Mouse (Mus musculus) midbrain, embryonic 16.5 days (tissue): ENCODE data around the gene Fxyd1. TPM values are rescaled to one million over a fixed set of nuclear protein-coding genes. Genes with fewer than 3 reads are reported as not detected.

ENCODE experiments used
- ATAC-seq: fragments of 200-750 bp; cut with Nextera tagmentation; 2 replicates; pipeline ENCODE4 v1.8.0; 2017; ENCODE audit warnings: moderate TSS enrichment
- H3K27ac ChIP-seq: fragments of 300-500 bp; sonication (generic); 2 replicates; pipeline ENCODE4 v1.5.1; 2014; ENCODE audit warnings: mild to moderate bottlenecking, low read length, mixed read lengths
- H3K27me3 ChIP-seq: fragments of 300-500 bp; sonication (generic); 2 replicates; pipeline ENCODE4 v1.6.1; 2014; ENCODE audit warnings: low read depth, low read length, mixed read lengths; ENCODE audit not compliant: control insufficient read depth, insufficient read depth
- H3K36me3 ChIP-seq: fragments of 300-500 bp; sonication (generic); 2 replicates; pipeline ENCODE4 v1.6.1; 2014; ENCODE audit warnings: mild to moderate bottlenecking, low read length, moderate library complexity, mixed read lengths; ENCODE audit not compliant: control insufficient read depth, insufficient read depth
- H3K4me1 ChIP-seq: fragments of 300-500 bp; sonication (generic); 2 replicates; pipeline ENCODE4 v1.6.1; 2014; ENCODE audit warnings: mild to moderate bottlenecking, low read length, mixed read lengths; ENCODE audit not compliant: control insufficient read depth, insufficient read depth
- H3K4me2 ChIP-seq: fragments of 300-500 bp; sonication (generic); 2 replicates; pipeline ENCODE4 v1.6.1; 2014; ENCODE audit warnings: mild to moderate bottlenecking, low read length, mixed read lengths
- H3K4me3 ChIP-seq: fragments of 300-500 bp; sonication (generic); 2 replicates; pipeline ENCODE4 v1.5.1; 2014; ENCODE audit warnings: low read depth, mild to moderate bottlenecking, low read length, moderate library complexity, mixed read lengths
- H3K9ac ChIP-seq: fragments of 300-500 bp; sonication (generic); 2 replicates; pipeline ENCODE4 v1.6.1; 2014; ENCODE audit warnings: low read depth, low read length, mixed read lengths
- H3K9me3 ChIP-seq: fragments of 300-500 bp; sonication (generic); replicated peaks from 2 replicates; pipeline ENCODE4 v1.6.1; 2014; ENCODE audit warnings: mild to moderate bottlenecking, low read length, mixed read lengths; ENCODE audit not compliant: control insufficient read depth, poor library complexity, severe bottlenecking
- WGBS: fragments of 180-500 bp; shearing (Covaris S2); extraction: QIAGEN DNeasy Blood & Tissue Kit; methylation state at CpG from one replicate; pipeline ENCODE4 v1.1.7; 2014; 5-methylcytosine and 5-hydroxymethylcytosine counted together
- polyA plus RNA-seq: library from polyadenylated mRNA; unstranded; fragments of >200 nt; fragmentation: Nextera tagmentation; extraction: Ambion mirVana; gene quantifications from 2 replicates; pipeline ENCODE4 v1.2.1, GENCODE M21; 2015

Gene Fxyd1
- polyA plus RNA-seq, 1 experiment from 2014 or later = 17.3 TPM

GRCm38 (mm10) chr7:31081106-31081505 is 24.1 kb upstream of the Fxyd1 start:
- Histone ChIP-seq H3K27ac (no peak overlapping the region), H3K9me3 (no peaks in the 10 kb centered on the region), H3K27me3 (no peaks in the 10 kb centered on the region), H3K36me3 (no peaks in the 10 kb centered on the region), H3K4me3 (no peak overlapping the region), H3K4me1 (no peaks in the 10 kb centered on the region), H3K4me2 (no peak overlapping the region), H3K9ac (no peak overlapping the region)
- ATAC-seq = no peak
- 38% methylated on average over 1 of the region's 1 CpGs for WGBS

- H3K36me3 ChIP-seq = no peaks in the 10 kb centered on the region
- no peak overlapping the region for H3K4me3 ChIP-seq
- H3K9ac ChIP-seq = no peak overlapping the region
- H3K4me2 ChIP-seq = no peak overlapping the region
- WGBS = 31% methylated on average over 3 of the region's 3 CpGs
- H3K27me3 ChIP-seq = no peaks in the 10 kb centered on the region
- no peaks in the 10 kb centered on the region for H3K4me1 ChIP-seq
- H3K9me3 ChIP-seq = no peaks in the 10 kb centered on the region
- no peak overlapping the region for H3K27ac ChIP-seq
- no peak for ATAC-seq
Measured at GRCm38 (mm10) chr7:31080611-31081010, 23.6 kb upstream of the Fxyd1 start.

- Histone ChIP-seq H3K9me3 (no peaks in the 10 kb centered on the region), H3K4me3 (no peak overlapping the region), H3K4me2 (no peak overlapping the region), H3K36me3 (no peaks in the 10 kb centered on the region), H3K4me1 (no peaks in the 10 kb centered on the region), H3K27ac (no peak overlapping the region), H3K27me3 (no peaks in the 10 kb centered on the region), H3K9ac (no peak overlapping the region)
- no peak for ATAC-seq
- 91% methylated on average over 8 of the region's 8 CpGs for WGBS
Measured at GRCm38 (mm10) chr7:31079670-31080069, 22.7 kb upstream of the Fxyd1 start.

GRCm38 (mm10) chr7:31077885-31078445 is 21.0 kb upstream of the Fxyd1 start:
- WGBS = 52% methylated on average over 5 of the region's 5 CpGs
- Histone ChIP-seq H3K4me1 (no peaks in the 10 kb centered on the region), H3K27me3 (no peaks in the 10 kb centered on the region), H3K36me3 (no peaks in the 10 kb centered on the region), H3K9ac (no peak overlapping the region), H3K9me3 (no peaks in the 10 kb centered on the region), H3K4me3 (no peak overlapping the region), H3K4me2 (no peak overlapping the region), H3K27ac (no peak overlapping the region)
- ATAC-seq = no peak

- WGBS = 69% methylated on average over 6 of the region's 6 CpGs
- Histone ChIP-seq H3K27me3 (no peaks in the 10 kb centered on the region), H3K27ac (no peak overlapping the region), H3K4me2 (no peak overlapping the region), H3K9ac (no peak overlapping the region), H3K4me1 (no peaks in the 10 kb centered on the region), H3K9me3 (no peaks in the 10 kb centered on the region), H3K4me3 (no peak overlapping the region), H3K36me3 (no peaks in the 10 kb centered on the region)
- no peak for ATAC-seq
Measured at GRCm38 (mm10) chr7:31077470-31077869, 20.5 kb upstream of the Fxyd1 start.

GRCm38 (mm10) chr7:31076492-31076891 is 19.5 kb upstream of the Fxyd1 start, which contains the start of gene Fxyd3:
Fxyd3 (minus strand) TSS chr7:31076704.
- no peak for ATAC-seq
- 62% methylated on average over 5 of the region's 5 CpGs for WGBS
- Histone ChIP-seq H3K36me3 (no peaks in the 10 kb centered on the region), H3K9ac (no peak within 1 kb of the TSS), H3K9me3 (no peaks in the 10 kb centered on the region), H3K4me2 (no peak within 1 kb of the TSS), H3K27me3 (no peaks in the 10 kb centered on the region), H3K27ac (no peak within 1 kb of the TSS), H3K4me1 (no peaks in the 10 kb centered on the region), H3K4me3 (no peak within 1 kb of the TSS)

- Histone ChIP-seq H3K9ac (no peak overlapping the region), H3K27me3 (no peaks in the 10 kb centered on the region), H3K27ac (no peak overlapping the region), H3K4me3 (no peak overlapping the region), H3K36me3 (no peaks in the 10 kb centered on the region), H3K9me3 (no peaks in the 10 kb centered on the region), H3K4me2 (no peak overlapping the region), H3K4me1 (peaks cover 2% of the 10 kb centered on the region; the same call in 1 of the 2 replicates)
- 70% methylated on average over 5 of the region's 5 CpGs for whole genome bisulfite sequencing
- ATAC-seq = no peak
Measured at GRCm38 (mm10) chr7:31074713-31075069, 17.7 kb upstream of the Fxyd1 start.

GRCm38 (mm10) chr7:31074061-31074712 is 17.2 kb upstream of the Fxyd1 start:
- no peak overlapping the region for H3K27ac ChIP-seq
- H3K4me3 ChIP-seq = no peak overlapping the region
- no peaks in the 10 kb centered on the region for H3K36me3 ChIP-seq
- H3K9me3 ChIP-seq = no peaks in the 10 kb centered on the region
- ATAC-seq = no peak
- H3K9ac ChIP-seq = no peak overlapping the region
- WGBS = 61% methylated on average over 7 of the region's 7 CpGs
- no peak overlapping the region for H3K4me2 ChIP-seq
- H3K27me3 ChIP-seq = no peaks in the 10 kb centered on the region
- H3K4me1 ChIP-seq = peaks cover 2% of the 10 kb centered on the region; the same call in 1 of the 2 replicates

- Histone ChIP-seq H3K9me3 (no peaks in the 10 kb centered on the region), H3K4me3 (no peak overlapping the region), H3K27me3 (no peaks in the 10 kb centered on the region), H3K9ac (no peak overlapping the region), H3K27ac (no peak overlapping the region), H3K4me2 (no peak overlapping the region), H3K36me3 (no peaks in the 10 kb centered on the region), H3K4me1 (peaks cover 2% of the 10 kb centered on the region; the same call in 1 of the 2 replicates)
- ATAC-seq = no peak
Measured at GRCm38 (mm10) chr7:31073546-31073945, 16.5 kb upstream of the Fxyd1 start.
